ENCODE assay signal across 15 mouse cellular contexts in genomic region chr7:35341282-35341681, GRCm38 (mm10). TPM values are rescaled to one million over a fixed set of nuclear protein-coding genes. Genes with fewer than 3 reads are reported as not detected.
DNase-seq lines count a peak whose midpoint lies in the region; ATAC-seq lines count a peak whose summit lies in the region.
"Had no signal": no experiment of that assay in that cellular context is flagged by ENCODE, and none has a peak within 500 bp of the region (broad histone marks: within the 10 kb centered on the region; RNA-seq: fewer than 3 reads in every experiment).

No protein-coding gene starts in this region.

- no peak overlapping the region for H3K4me3 ChIP-seq in embryonic facial prominence, embryonic 14.5 days (ENCODE audit: low read depth, low read length)
- H3K4me3 ChIP-seq in embryonic facial prominence, embryonic 10.5 days, result no peak overlapping the region
- H3K4me3 ChIP-seq in liver, embryonic 12.5 days, result no peak overlapping the region
- no peak overlapping the region for H3K4me3 ChIP-seq in intestine, embryonic 14.5 days (ENCODE audit: low read depth, low read length)
- H3K4me3 ChIP-seq in stomach, embryonic 15.5 days (replicated peaks), result no peak overlapping the region
- H3K4me3 ChIP-seq: forebrain, embryonic 10.5 days; heart, embryonic 10.5 days; neural tube, embryonic 13.5 days had no signal

- WGBS in embryonic facial prominence, embryonic 14.5 days, result 73% methylated on average over 6 of the region's 6 CpGs
- 87% methylated on average over 6 of the region's 6 CpGs for WGBS in embryonic facial prominence, embryonic 10.5 days
- WGBS in liver, embryonic 12.5 days (ENCODE audit: insufficient replicate concordance), result 65% methylated on average over 6 of the region's 6 CpGs
- 75% methylated on average over 6 of the region's 6 CpGs for WGBS in intestine, embryonic 14.5 days
- WGBS in stomach, embryonic 15.5 days, result 64% methylated on average over 6 of the region's 6 CpGs

- H3K9me3 ChIP-seq in embryonic facial prominence, embryonic 14.5 days (ENCODE audit: control insufficient read depth, low read length), result no peaks in the 10 kb centered on the region
- no peaks in the 10 kb centered on the region for H3K9me3 ChIP-seq in embryonic facial prominence, embryonic 10.5 days
- no peaks in the 10 kb centered on the region; the same call in 1 of the 2 replicates for H3K9me3 ChIP-seq in liver, embryonic 12.5 days (replicated peaks)
- H3K9me3 ChIP-seq in intestine, embryonic 14.5 days (ENCODE audit: control insufficient read depth, low read length), result no peaks in the 10 kb centered on the region
- H3K9me3 ChIP-seq in stomach, embryonic 15.5 days, result no peaks in the 10 kb centered on the region
- H3K9me3 ChIP-seq: forebrain, embryonic 10.5 days; heart, embryonic 10.5 days; neural tube, embryonic 13.5 days had no signal

- no peak overlapping the region for H3K9ac ChIP-seq in embryonic facial prominence, embryonic 14.5 days (ENCODE audit: low read depth, low read length)
- no peak overlapping the region for H3K9ac ChIP-seq in liver, embryonic 12.5 days
- H3K9ac ChIP-seq in intestine, embryonic 14.5 days (ENCODE audit: low read length), result no peak overlapping the region
- no peak overlapping the region for H3K9ac ChIP-seq in stomach, embryonic 15.5 days
- H3K9ac ChIP-seq: liver, embryonic 14.5 days; neural tube, embryonic 13.5 days had no signal

- no peak overlapping the region for H3K4me2 ChIP-seq in embryonic facial prominence, embryonic 14.5 days (ENCODE audit: low read depth, low read length)
- H3K4me2 ChIP-seq in liver, embryonic 12.5 days, result no peak overlapping the region
- H3K4me2 ChIP-seq in intestine, embryonic 14.5 days (ENCODE audit: low read length), result no peak overlapping the region
- H3K4me2 ChIP-seq in stomach, embryonic 15.5 days, result no peak overlapping the region
- H3K4me2 ChIP-seq: neural tube, embryonic 13.5 days had no signal

- no peak overlapping the region; the same call in 1 of the 2 replicates for H3K27ac ChIP-seq in embryonic facial prominence, embryonic 14.5 days (replicated peaks; ENCODE audit: low read depth, low read length)
- H3K27ac ChIP-seq in embryonic facial prominence, embryonic 10.5 days (replicated peaks), result no peak overlapping the region
- H3K27ac ChIP-seq in liver, embryonic 12.5 days, result no peak overlapping the region
- no peak overlapping the region for H3K27ac ChIP-seq in intestine, embryonic 14.5 days (ENCODE audit: low read depth)
- H3K27ac ChIP-seq in stomach, embryonic 15.5 days, result 0 out of 2 replicates have a peak overlapping the region, but pooled peaks have one; percentile 31
- H3K27ac ChIP-seq: forebrain, embryonic 10.5 days; heart, embryonic 10.5 days; liver, embryonic 14.5 days; macrophage; neural tube, embryonic 13.5 days had no signal

- no peaks in the 10 kb centered on the region for H3K4me1 ChIP-seq in embryonic facial prominence, embryonic 14.5 days (ENCODE audit: control insufficient read depth, insufficient read depth, low read length)
- H3K4me1 ChIP-seq in embryonic facial prominence, embryonic 10.5 days, result 0 out of 2 replicates have a peak, but pooled peaks cover 7% of the 10 kb centered on the region
- H3K4me1 ChIP-seq in liver, embryonic 12.5 days, result no peaks in the 10 kb centered on the region
- H3K4me1 ChIP-seq in intestine, embryonic 14.5 days (replicated peaks; ENCODE audit: control insufficient read depth, insufficient read depth, low read length), result no peaks in the 10 kb centered on the region
- H3K4me1 ChIP-seq in stomach, embryonic 15.5 days, result 0 out of 2 replicates have a peak, but pooled peaks cover 5% of the 10 kb centered on the region

- H3K36me3 ChIP-seq in embryonic facial prominence, embryonic 14.5 days (ENCODE audit: control insufficient read depth, insufficient read depth, low read length), result no peaks in the 10 kb centered on the region
- no peaks in the 10 kb centered on the region for H3K36me3 ChIP-seq in embryonic facial prominence, embryonic 10.5 days (replicated peaks)
- no peaks in the 10 kb centered on the region for H3K36me3 ChIP-seq in liver, embryonic 12.5 days
- H3K36me3 ChIP-seq in intestine, embryonic 14.5 days (ENCODE audit: control insufficient read depth, insufficient read depth, low read length), result no peaks in the 10 kb centered on the region
- no peaks in the 10 kb centered on the region for H3K36me3 ChIP-seq in stomach, embryonic 15.5 days
- H3K36me3 ChIP-seq: forebrain, embryonic 10.5 days; heart, embryonic 10.5 days; neural tube, embryonic 13.5 days had no signal

- H3K27me3 ChIP-seq in embryonic facial prominence, embryonic 14.5 days (replicated peaks; ENCODE audit: control insufficient read depth, insufficient read depth, low read length), result peaks cover 7% of the 10 kb centered on the region; the same call in 1 of the 2 replicates
- H3K27me3 ChIP-seq in embryonic facial prominence, embryonic 10.5 days (replicated peaks; ENCODE audit: low read depth, poor library complexity, severe bottlenecking), result peaks cover 10% of the 10 kb centered on the region
- peaks cover 32% of the 10 kb centered on the region for H3K27me3 ChIP-seq in liver, embryonic 12.5 days (replicated peaks)
- H3K27me3 ChIP-seq in intestine, embryonic 14.5 days (replicated peaks; ENCODE audit: control insufficient read depth, insufficient read depth, low read length), result no peaks in the 10 kb centered on the region
- 0 out of 2 replicates have a peak, but pooled peaks cover 3% of the 10 kb centered on the region for H3K27me3 ChIP-seq in stomach, embryonic 15.5 days (replicated peaks)

- peak; percentile 51 for DNase-seq in embryonic facial prominence, embryonic 14.5 days (ENCODE audit: low spot score)
- DNase-seq in embryonic facial prominence, embryonic 10.5 days (ENCODE audit: low spot score), result no peak
- peak; percentile 21 for DNase-seq in liver
- peak; percentile 65 for DNase-seq in intestine, embryonic 14.5 days (ENCODE audit: low spot score)
- DNase-seq in frontal cortex, adult 2 months (ENCODE audit: extremely low spot score in 1 of 2, low spot score in 1 of 2), result no peak
- no peak for DNase-seq in adrenal gland, adult 2 months
- DNase-seq: heart, postnatal 36 days; thymus, postnatal 36 days had no signal

- peak; percentile 77 for ATAC-seq in embryonic facial prominence, embryonic 14.5 days (ENCODE audit: low read depth)
- no peak for ATAC-seq in liver, embryonic 12.5 days
- ATAC-seq in intestine, embryonic 14.5 days (replicated peaks; ENCODE audit: low FRiP score, low TSS enrichment, low read depth), result no peak; the same call in 1 of the 2 replicates
- peak; percentile 51 for ATAC-seq in stomach, embryonic 15.5 days (ENCODE audit: insufficient read depth, low FRiP score, low read depth)

RNA-seq across cellular contexts. Expression of gene Rhpn2, which starts 7.3 kb away (rescaled TPM):
- polyA plus RNA-seq in embryonic facial prominence, embryonic 14.5 days (2014; fragmentation: Nextera tagmentation; extraction: Ambion mirVana), result 3.8 and 4.0 TPM in 2 replicates
- 5.2 and 5.5 TPM in 2 replicates for polyA plus RNA-seq in embryonic facial prominence, embryonic 10.5 days (2016; fragmentation: Nextera tagmentation; extraction: Ambion mirVana)
- polyA plus RNA-seq in liver, embryonic 12.5 days (2016; fragmentation: Nextera tagmentation; extraction: Ambion mirVana), result 4.6 and 5.5 TPM in 2 replicates
- polyA plus RNA-seq in intestine, embryonic 14.5 days (2014; fragmentation: Nextera tagmentation; extraction: Ambion mirVana), result 48.6 and 48.7 TPM in 2 replicates
- 29.2 and 38.2 TPM in 2 replicates for polyA plus RNA-seq in stomach, embryonic 15.5 days (2015; fragmentation: Nextera tagmentation; extraction: Ambion mirVana)
- 5.0 and 6.6 TPM in 2 replicates for polyA plus RNA-seq in frontal cortex, adult 2 months (2012; rRNA removed)
- 1 to 10 TPM; 1.6 to 4.6 TPM for total RNA-seq in adrenal gland, adult 2 months (2021)
- 0.51 and 1.3 TPM in 2 replicates for polyA plus RNA-seq in adrenal gland, adult 2 months (2012; rRNA removed)
- polyA plus RNA-seq: macrophage had no signal

RNA-seq across cellular contexts. Expression of gene Gpatch1, which starts 23.0 kb away (rescaled TPM):
- 13.7 and 17.6 TPM in 2 replicates for polyA plus RNA-seq in embryonic facial prominence, embryonic 14.5 days (2014; fragmentation: Nextera tagmentation; extraction: Ambion mirVana)
- polyA plus RNA-seq in embryonic facial prominence, embryonic 10.5 days (2016; fragmentation: Nextera tagmentation; extraction: Ambion mirVana), result 17.9 and 18.7 TPM in 2 replicates
- 9.6 and 10.6 TPM in 2 replicates for polyA plus RNA-seq in liver, embryonic 12.5 days (2016; fragmentation: Nextera tagmentation; extraction: Ambion mirVana)
- polyA plus RNA-seq in intestine, embryonic 14.5 days (2014; fragmentation: Nextera tagmentation; extraction: Ambion mirVana), result 16.9 and 18.3 TPM in 2 replicates
- polyA plus RNA-seq in stomach, embryonic 15.5 days (2015; fragmentation: Nextera tagmentation; extraction: Ambion mirVana), result 13.2 and 13.7 TPM in 2 replicates
- polyA plus RNA-seq in frontal cortex, adult 2 months (2012; rRNA removed), result 21.5 and 22.1 TPM in 2 replicates
- 10 to 100 TPM; 16.9 to 17.2 TPM for total RNA-seq in adrenal gland, adult 2 months (2021)
- 1.8 and 2.9 TPM in 2 replicates for polyA plus RNA-seq in adrenal gland, adult 2 months (2012; rRNA removed)

RNA-seq across cellular contexts. Expression of gene Faap24, which starts 55.4 kb away (rescaled TPM):
- polyA plus RNA-seq in embryonic facial prominence, embryonic 14.5 days (2014; fragmentation: Nextera tagmentation; extraction: Ambion mirVana), result 11.3 and 12.5 TPM in 2 replicates
- 17.6 and 20.5 TPM in 2 replicates for polyA plus RNA-seq in embryonic facial prominence, embryonic 10.5 days (2016; fragmentation: Nextera tagmentation; extraction: Ambion mirVana)
- 34.4 and 34.7 TPM in 2 replicates for polyA plus RNA-seq in liver, embryonic 12.5 days (2016; fragmentation: Nextera tagmentation; extraction: Ambion mirVana)
- polyA plus RNA-seq in intestine, embryonic 14.5 days (2014; fragmentation: Nextera tagmentation; extraction: Ambion mirVana), result 18.1 and 21.3 TPM in 2 replicates
- polyA plus RNA-seq in stomach, embryonic 15.5 days (2015; fragmentation: Nextera tagmentation; extraction: Ambion mirVana), result 17.1 and 17.5 TPM in 2 replicates
- polyA plus RNA-seq in frontal cortex, adult 2 months (2012; rRNA removed), result 5.5 and 5.6 TPM in 2 replicates
- 1 to 10 TPM; 8.4 to 8.7 TPM for total RNA-seq in adrenal gland, adult 2 months (2021)
- polyA plus RNA-seq in adrenal gland, adult 2 months (2012; rRNA removed), result 3.4 and 4.3 TPM in 2 replicates

RNA-seq across cellular contexts. Expression of gene Cep89, which starts 55.6 kb away (rescaled TPM):
- 27.8 and 29.7 TPM in 2 replicates for polyA plus RNA-seq in embryonic facial prominence, embryonic 14.5 days (2014; fragmentation: Nextera tagmentation; extraction: Ambion mirVana)
- 59.0 and 63.3 TPM in 2 replicates for polyA plus RNA-seq in embryonic facial prominence, embryonic 10.5 days (2016; fragmentation: Nextera tagmentation; extraction: Ambion mirVana)
- polyA plus RNA-seq in liver, embryonic 12.5 days (2016; fragmentation: Nextera tagmentation; extraction: Ambion mirVana), result 25.5 and 25.9 TPM in 2 replicates
- 42.4 and 45.5 TPM in 2 replicates for polyA plus RNA-seq in intestine, embryonic 14.5 days (2014; fragmentation: Nextera tagmentation; extraction: Ambion mirVana)
- polyA plus RNA-seq in stomach, embryonic 15.5 days (2015; fragmentation: Nextera tagmentation; extraction: Ambion mirVana), result 45.4 and 49.3 TPM in 2 replicates
- 24.0 and 27.2 TPM in 2 replicates for polyA plus RNA-seq in frontal cortex, adult 2 months (2012; rRNA removed)
- 10 to 100 TPM; 11.6 to 19.8 TPM for total RNA-seq in adrenal gland, adult 2 months (2021)
- 15.4 and 16.1 TPM in 2 replicates for polyA plus RNA-seq in adrenal gland, adult 2 months (2012; rRNA removed)

Comparison
In these comparisons a context has a peak if more than half of its experiments do, and no peak if none do; other contexts are left out.
1. DNase-seq: peak in embryonic facial prominence, embryonic 14.5 days (single experiment), liver (single experiment) and intestine, embryonic 14.5 days (single experiment); none in embryonic facial prominence, embryonic 10.5 days (single experiment), frontal cortex, adult 2 months (0 of 2) and adrenal gland, adult 2 months (single experiment).
2. ATAC-seq: peak in embryonic facial prominence, embryonic 14.5 days (single experiment) and stomach, embryonic 15.5 days (single experiment); none in liver, embryonic 12.5 days (single experiment) and intestine, embryonic 14.5 days (single experiment).